Mouse (Mus musculus) gastrocnemius, adult 2 months (tissue): Measurements from ENCODE around the gene Zfhx3. TPM values are rescaled to one million over a fixed set of nuclear protein-coding genes. Genes with fewer than 3 reads are reported as not detected.

Source experiments
- DNase-seq: peaks from one replicate; pipeline ENCODE4 v3.0.0; 2022
- H3K27ac ChIP-seq: fragments of 200-600 bp; 2 replicates; pipeline ENCODE4 v1.8.1; 2022; ENCODE audit warnings: mild to moderate bottlenecking
- H3K4me3 ChIP-seq: fragments of 200-600 bp; 2 replicates; pipeline ENCODE4 v1.8.1; 2022; ENCODE audit warnings: mild to moderate bottlenecking, moderate library complexity
- CTCF ChIP-seq: fragments of 200-600 bp; IDR thresholded peaks from 2 replicates; pipeline ENCODE4 v1.8.1; 2022; ENCODE audit warnings: antibody characterized with exemption, mild to moderate bottlenecking, moderate library complexity
- intact Hi-C: fragments of 180-260 bp; cut with DNase I; formaldehyde crosslinking; loops from one replicate; pipeline ENCODE4 v1.15.1; 2025
- total RNA-seq, 2 experiments: library from RNA; stranded (reverse); gene quantifications; 2 replicates each; pipeline ENCODE4 v1.2.3; 2021

Gene Zfhx3
- total RNA-seq, 2 experiments from 2014 or later, result 14.1 to 17.7 TPM

DNA sequence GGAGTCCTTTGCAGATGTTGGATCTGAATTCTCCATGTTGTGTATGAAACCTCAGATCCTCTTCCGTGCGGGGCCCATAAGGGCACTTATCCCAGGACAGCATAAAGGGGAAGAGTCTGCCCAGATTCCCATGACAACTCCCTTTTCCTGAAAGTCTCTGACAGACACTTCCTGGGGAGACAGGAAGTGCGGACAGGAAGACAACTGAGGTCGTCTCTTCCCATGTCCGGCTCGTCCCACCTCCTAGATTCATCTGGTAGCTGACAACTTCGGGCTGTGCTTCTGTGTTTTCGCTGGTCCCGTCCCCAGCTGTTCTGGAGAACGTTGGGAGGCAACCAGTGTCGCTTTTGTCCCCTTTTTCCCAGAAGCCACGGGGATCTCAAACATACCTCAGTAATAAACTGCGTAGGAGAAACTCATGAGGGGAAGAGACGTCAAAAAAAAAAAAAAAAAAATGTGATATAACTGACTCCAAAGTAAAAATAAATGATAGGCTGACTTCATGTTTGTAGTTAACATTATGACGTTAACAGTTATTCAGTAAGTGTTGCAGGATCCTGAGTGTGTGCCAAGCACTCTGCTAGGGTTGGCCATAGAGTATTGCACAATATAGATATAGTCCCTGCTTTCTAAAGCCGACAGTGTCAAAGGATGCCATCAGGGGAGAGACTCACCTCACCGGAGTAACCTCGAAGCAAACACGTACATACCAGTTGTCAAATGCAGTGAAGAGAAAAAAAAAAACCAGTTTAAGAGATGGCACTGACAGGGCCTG lies 653.5 kb downstream of the Zfhx3 start:
- Histone ChIP-seq H3K27ac (peak overlapping the region; percentile 62), H3K4me3 (peak overlapping the region; percentile 26; the same call in 1 of the 2 replicates)
- no peak for TF ChIP-seq CTCF
- intact Hi-C loops, result no loop called here
- DNase-seq, result no peak

DNA sequence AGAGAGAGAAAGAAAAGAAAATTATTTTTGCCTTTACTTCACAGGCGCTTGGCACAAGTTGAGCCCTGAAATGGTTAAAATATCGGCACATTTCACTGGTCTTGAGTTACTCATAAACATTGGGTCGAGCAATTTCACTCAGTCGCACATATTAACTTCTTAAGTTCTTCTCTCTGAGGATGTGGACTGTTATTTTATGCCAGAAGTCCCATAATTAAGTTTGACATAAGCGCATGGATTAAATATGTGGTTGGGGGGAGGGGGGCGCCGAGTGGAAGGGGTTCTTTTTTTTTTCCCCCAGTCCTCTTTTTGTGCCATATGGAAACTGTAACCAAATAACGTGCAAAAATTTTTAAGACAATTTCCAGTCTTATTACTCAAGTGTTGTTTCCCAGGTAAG lies 656.6 kb downstream of the Zfhx3 start:
- H3K27ac ChIP-seq, result no peak overlapping the region
- no peak for TF ChIP-seq CTCF
- no peak overlapping the region for H3K4me3 ChIP-seq
- intact Hi-C loops, result no loop called here
- no peak for DNase-seq

- intact Hi-C loops, result no loop called here
- no peak for DNase-seq
- Histone ChIP-seq H3K27ac (0 out of 2 replicates have a peak overlapping the region, but pooled peaks have one; percentile 16), H3K4me3 (peak overlapping the region; percentile 57)
- no peak for TF ChIP-seq CTCF
Measured at GRCm38 (mm10) chr8:108599558-108599957, 657.1 kb downstream of the Zfhx3 start.

DNA sequence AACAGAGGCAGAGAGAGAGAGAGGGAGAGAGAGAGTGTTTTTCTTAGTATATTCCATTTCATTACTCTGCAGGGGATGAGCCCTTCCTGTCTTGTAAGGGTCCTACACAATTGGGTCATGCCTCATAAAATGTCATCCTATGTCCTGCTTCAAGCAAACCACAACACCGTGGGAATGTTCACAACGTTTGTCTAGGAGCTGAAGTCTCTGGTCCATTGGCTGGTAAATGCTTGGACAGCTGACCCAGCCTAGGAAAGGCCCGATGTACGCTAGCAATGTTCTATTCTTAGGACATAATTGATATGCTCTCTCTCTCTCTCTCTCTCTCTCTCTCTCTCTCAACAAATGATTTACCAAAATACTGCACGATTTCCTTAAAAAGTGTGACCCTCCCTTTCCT lies 666.2 kb downstream of the Zfhx3 start:
- TF ChIP-seq CTCF, result no peak
- Histone ChIP-seq H3K4me3 (no peak overlapping the region), H3K27ac (peak overlapping the region; percentile 73)
- intact Hi-C loops, result no loop called here
- no peak for DNase-seq

DNA sequence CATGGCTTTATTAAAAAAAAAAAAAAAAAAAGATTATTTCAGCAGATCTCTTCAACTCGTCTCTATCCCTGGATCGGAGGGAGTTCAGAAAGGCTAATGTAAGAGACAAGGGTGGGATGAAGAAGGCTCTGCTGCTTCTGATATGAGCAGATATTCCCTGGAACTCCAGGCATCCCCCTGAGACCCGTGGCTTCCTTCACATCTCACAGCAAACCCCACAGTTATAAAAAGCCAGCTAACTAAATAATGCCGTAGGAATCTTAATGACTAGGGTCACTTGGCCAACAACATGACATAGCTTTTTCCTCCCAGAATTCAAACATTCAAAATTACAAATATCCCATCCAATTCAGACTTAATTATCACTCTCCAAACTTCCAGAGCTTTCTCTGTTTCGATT lies 666.7 kb downstream of the Zfhx3 start:
- TF ChIP-seq CTCF, result no peak

GRCm38 (mm10) chr8:108611141-108611674 lies 668.8 kb downstream of the Zfhx3 start:
- TF ChIP-seq CTCF, result no peak
- intact Hi-C loops, result no loop called here
- Histone ChIP-seq H3K27ac (no peak overlapping the region), H3K4me3 (no peak overlapping the region)
- no peak for DNase-seq

More for the DNA sequence above, 666.7 kb downstream of the Zfhx3 start:
- 0 out of 2 replicates have a peak overlapping the region, but pooled peaks have one; percentile 7 for H3K4me3 ChIP-seq
- DNase-seq, result no peak
- intact Hi-C loops, result no loop called here
- H3K27ac ChIP-seq, result peak overlapping the region; percentile 73

GRCm38 (mm10) chr8:108611792-108612413 lies 669.5 kb downstream of the Zfhx3 start:
- intact Hi-C loops, result no loop called here
- Histone ChIP-seq H3K27ac (no peak overlapping the region), H3K4me3 (peak overlapping the region; percentile 15; the same call in 1 of the 2 replicates)
- DNase-seq, result no peak
- TF ChIP-seq CTCF, result no peak

- Histone ChIP-seq H3K27ac (no peak overlapping the region), H3K4me3 (peak overlapping the region; percentile 3; the same call in 1 of the 2 replicates)
- intact Hi-C loops, result no loop called here
- DNase-seq, result no peak
- no peak for TF ChIP-seq CTCF
Measured at GRCm38 (mm10) chr8:108612815-108613214, 670.4 kb downstream of the Zfhx3 start.

DNA sequence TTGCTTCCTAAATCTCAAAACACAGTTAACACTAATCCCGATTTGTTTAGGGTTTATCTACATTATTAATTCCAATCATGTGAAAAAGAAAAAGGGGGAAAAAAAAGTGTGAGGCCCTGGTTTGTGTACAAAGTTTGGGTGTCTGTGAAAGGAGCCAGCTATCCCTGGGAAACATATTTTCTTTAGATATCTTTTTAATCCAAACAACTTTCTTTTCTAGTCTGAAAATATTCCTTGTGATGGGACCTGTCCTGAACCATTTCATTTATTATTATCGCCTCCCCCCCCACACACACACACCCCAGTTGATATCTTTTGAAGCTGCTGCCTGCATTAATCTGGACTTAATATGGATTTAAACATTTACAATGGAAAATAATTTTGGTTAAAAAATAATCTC lies 670.8 kb downstream of the Zfhx3 start:
- no peak for DNase-seq
- TF ChIP-seq CTCF, result no peak
- intact Hi-C loops, result no loop called here
- H3K27ac ChIP-seq, result no peak overlapping the region
- H3K4me3 ChIP-seq, result no peak overlapping the region

- no peak for DNase-seq
- no peak overlapping the region for H3K4me3 ChIP-seq
- H3K27ac ChIP-seq, result no peak overlapping the region
- intact Hi-C loops, result no loop called here
- TF ChIP-seq CTCF, result no peak
Measured at GRCm38 (mm10) chr8:108621296-108621695, 678.9 kb downstream of the Zfhx3 start.

- Histone ChIP-seq H3K4me3 (no peak overlapping the region), H3K27ac (no peak overlapping the region)
- intact Hi-C loops, result no loop called here
- DNase-seq, result no peak
- TF ChIP-seq CTCF, result no peak
Measured at GRCm38 (mm10) chr8:108623660-108624059, 681.2 kb downstream of the Zfhx3 start.

DNA sequence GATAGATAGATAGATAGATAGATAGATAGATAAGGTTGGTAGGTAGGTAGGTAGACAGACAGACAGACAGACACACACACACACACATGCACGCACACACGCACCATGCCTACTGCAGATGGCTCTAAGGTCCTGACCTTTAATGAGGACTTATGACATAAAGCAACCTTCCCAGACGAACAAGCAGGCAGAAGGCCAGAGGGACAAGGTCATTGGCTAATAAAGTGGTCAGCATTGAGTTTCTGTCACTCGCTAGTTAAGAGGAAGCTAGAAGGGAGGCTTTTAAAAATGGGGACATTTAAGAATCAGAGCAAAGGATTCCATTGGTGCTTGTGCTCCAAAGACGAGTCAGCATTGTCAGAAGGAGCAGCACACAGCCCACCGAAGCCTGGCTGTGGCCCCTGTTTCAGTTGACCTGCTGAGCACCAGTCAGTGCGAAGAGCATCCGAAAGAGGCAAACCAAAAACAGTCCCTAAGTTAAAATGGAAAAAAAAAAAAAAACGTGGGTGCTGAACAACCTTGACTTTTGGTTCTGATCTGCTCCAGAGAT lies 683.2 kb downstream of the Zfhx3 start:
- intact Hi-C loops, result no loop called here
- H3K4me3 ChIP-seq, result no peak overlapping the region
- DNase-seq, result no peak
- no peak for TF ChIP-seq CTCF
- no peak overlapping the region for H3K27ac ChIP-seq

GRCm38 (mm10) chr8:108631069-108631468 lies 688.6 kb downstream of the Zfhx3 start:
- H3K4me3 ChIP-seq, result no peak overlapping the region

More at GRCm38 (mm10) chr8:108631069-108631468, 688.6 kb downstream of the Zfhx3 start:
- TF ChIP-seq CTCF, result no peak
- H3K27ac ChIP-seq, result no peak overlapping the region
- DNase-seq, result no peak
- intact Hi-C loops, result no loop called here
